Mouse (Mus musculus) lung, embryonic 14.5 days (tissue): ENCODE measurements around the gene Pced1a. TPM values are rescaled to one million over a fixed set of nuclear protein-coding genes. Genes with fewer than 3 reads are reported as not detected.

Source experiments
- ATAC-seq: fragments of 200-750 bp; cut with Nextera tagmentation; 2 replicates; pipeline ENCODE4 v1.8.0; 2017; ENCODE audit warnings: mild to moderate bottlenecking, moderate TSS enrichment, moderate library complexity; ENCODE audit not compliant: insufficient read depth
- DNase-seq: peaks from one replicate; pipeline ENCODE4 v3.0.0-alpha.2; 2015
- H3K27ac ChIP-seq: fragments of 300-500 bp; sonication (generic); 2 replicates; pipeline ENCODE4 v1.5.1; 2014; ENCODE audit warnings: low read depth, mild to moderate bottlenecking, moderate library complexity
- H3K27me3 ChIP-seq: fragments of 300-500 bp; sonication (generic); 2 replicates; pipeline ENCODE4 v1.6.1; 2014; ENCODE audit warnings: low read length, control low read depth; ENCODE audit not compliant: insufficient read depth
- H3K36me3 ChIP-seq: fragments of 300-500 bp; sonication (generic); 2 replicates; pipeline ENCODE4 v1.6.1; 2014; ENCODE audit warnings: control low read depth; ENCODE audit not compliant: insufficient read depth
- H3K4me1 ChIP-seq: fragments of 300-500 bp; sonication (generic); 2 replicates; pipeline ENCODE4 v1.6.1; 2014; ENCODE audit warnings: antibody characterized with exemption, control low read depth; ENCODE audit not compliant: insufficient read depth
- H3K4me2 ChIP-seq: fragments of 300-500 bp; sonication (generic); 2 replicates; pipeline ENCODE4 v1.6.1; 2014; ENCODE audit warnings: mild to moderate bottlenecking
- H3K4me3 ChIP-seq: fragments of 300-500 bp; sonication (generic); 2 replicates; pipeline ENCODE4 v1.5.1; 2014; ENCODE audit warnings: low read depth, low read length
- H3K9ac ChIP-seq: fragments of 300-500 bp; sonication (generic); 2 replicates; pipeline ENCODE4 v1.6.1; 2014
- H3K9me3 ChIP-seq: fragments of 300-500 bp; sonication (generic); 2 replicates; pipeline ENCODE4 v1.6.1; 2016; ENCODE audit warnings: low read depth, low read length, control low read depth
- CTCF ChIP-seq: IDR thresholded peaks from 2 replicates; pipeline ENCODE4 v1.5.1; 2016; ENCODE audit warnings: antibody characterized with exemption, low read depth
- WGBS: fragments of 180-500 bp; shearing (Covaris S2); extraction: QIAGEN DNeasy Blood & Tissue Kit; methylation state at CpG from one replicate; pipeline ENCODE4 v1.1.7; 2014; 5-methylcytosine and 5-hydroxymethylcytosine counted together
- polyA plus RNA-seq: library from polyadenylated mRNA; unstranded; fragments of >200 nt; fragmentation: Nextera tagmentation; extraction: Ambion mirVana; gene quantifications from 2 replicates; pipeline ENCODE4 v1.2.1, GENCODE M21; 2014

Gene Pced1a
- polyA plus RNA-seq, 1 experiment from 2014 or later = 13.5 TPM

GRCm38 (mm10) chr2:130457871-130458270 is 33.4 kb upstream of the Pced1a start:
- Histone ChIP-seq H3K27me3 (no peaks in the 10 kb centered on the region), H3K9ac (no peak overlapping the region), H3K9me3 (no peaks in the 10 kb centered on the region), H3K4me3 (no peak overlapping the region), H3K36me3 (no peaks in the 10 kb centered on the region), H3K27ac (no peak overlapping the region), H3K4me1 (no peaks in the 10 kb centered on the region), H3K4me2 (no peak overlapping the region)
- TF ChIP-seq CTCF = no peak
- WGBS = 84% methylated on average over 3 of the region's 3 CpGs
- ATAC-seq (no peak), DNase-seq (no peak)

GRCm38 (mm10) chr2:130454748-130455370 is 30.4 kb upstream of the Pced1a start:
- ATAC-seq = no peak
- H3K27me3 ChIP-seq = no peaks in the 10 kb centered on the region
- H3K27ac ChIP-seq = no peak overlapping the region
- no peak for DNase-seq
- WGBS = 61% methylated on average over 6 of the region's 6 CpGs
- H3K36me3 ChIP-seq = no peaks in the 10 kb centered on the region
- no peaks in the 10 kb centered on the region for H3K9me3 ChIP-seq
- no peak for TF ChIP-seq CTCF
- H3K4me2 ChIP-seq = no peak overlapping the region
- H3K4me3 ChIP-seq = no peak overlapping the region
- H3K9ac ChIP-seq = no peak overlapping the region
- H3K4me1 ChIP-seq = no peaks in the 10 kb centered on the region; the same call in 1 of the 2 replicates

GRCm38 (mm10) chr2:130453421-130453820 is 28.9 kb upstream of the Pced1a start:
- Histone ChIP-seq H3K27ac (no peak overlapping the region), H3K4me3 (no peak overlapping the region), H3K9ac (no peak overlapping the region), H3K27me3 (no peaks in the 10 kb centered on the region), H3K36me3 (no peaks in the 10 kb centered on the region), H3K9me3 (no peaks in the 10 kb centered on the region), H3K4me2 (0 out of 2 replicates have a peak overlapping the region, but pooled peaks have one; percentile 7), H3K4me1 (peaks cover 4% of the 10 kb centered on the region; the same call in 1 of the 2 replicates)
- TF ChIP-seq CTCF = no peak
- no peak for ATAC-seq
- 55% methylated on average over 6 of the region's 6 CpGs for WGBS
- no peak for DNase-seq

- no peak overlapping the region for H3K9ac ChIP-seq
- no peaks in the 10 kb centered on the region for H3K36me3 ChIP-seq
- H3K9me3 ChIP-seq = no peaks in the 10 kb centered on the region
- no peak overlapping the region for H3K4me3 ChIP-seq
- H3K4me1 ChIP-seq = peaks cover 4% of the 10 kb centered on the region; the same call in 1 of the 2 replicates
- H3K4me2 ChIP-seq = no peak overlapping the region
- DNase-seq (no peak), ATAC-seq (no peak)
- 59% methylated on average over 2 of the region's 2 CpGs for WGBS
- no peak for TF ChIP-seq CTCF
- no peaks in the 10 kb centered on the region for H3K27me3 ChIP-seq
- no peak overlapping the region for H3K27ac ChIP-seq
These were observed 27.8 kb upstream of the Pced1a start for GRCm38 (mm10) chr2:130452266-130452665.

- TF ChIP-seq CTCF = no peak
- H3K4me1 ChIP-seq = peaks cover 4% of the 10 kb centered on the region; the same call in 1 of the 2 replicates
- H3K27me3 ChIP-seq = no peaks in the 10 kb centered on the region
- H3K9me3 ChIP-seq = no peaks in the 10 kb centered on the region
- H3K36me3 ChIP-seq = no peaks in the 10 kb centered on the region
- peak overlapping the region; percentile 79 for H3K4me2 ChIP-seq
- 62% methylated on average over 3 of the region's 3 CpGs for WGBS
- H3K27ac ChIP-seq = no peak overlapping the region
- no peak for ATAC-seq
- no peak for DNase-seq
- no peak overlapping the region for H3K4me3 ChIP-seq
- no peak overlapping the region for H3K9ac ChIP-seq
These were observed 27.2 kb upstream of the Pced1a start for GRCm38 (mm10) chr2:130451727-130452090.

- H3K9me3 ChIP-seq = no peaks in the 10 kb centered on the region
- TF ChIP-seq CTCF = no peak
- H3K9ac ChIP-seq = peak overlapping the region; percentile 77
- H3K4me2 ChIP-seq = peak overlapping the region; percentile 79
- peak overlapping the region; percentile 82 for H3K4me3 ChIP-seq
- no peaks in the 10 kb centered on the region for H3K36me3 ChIP-seq
- peaks cover 4% of the 10 kb centered on the region; the same call in 1 of the 2 replicates for H3K4me1 ChIP-seq
- H3K27ac ChIP-seq = no peak overlapping the region
- ATAC-seq (no peak), DNase-seq (no peak)
- no peaks in the 10 kb centered on the region for H3K27me3 ChIP-seq
- WGBS = 59% methylated on average over 14 of the region's 14 CpGs
These were observed 26.7 kb upstream of the Pced1a start for GRCm38 (mm10) chr2:130451086-130451726.

- no peak for TF ChIP-seq CTCF
- under 1% methylated on average over 43 of the region's 47 CpGs for WGBS
- Histone ChIP-seq H3K4me1 (peaks cover 4% of the 10 kb centered on the region; the same call in 1 of the 2 replicates), H3K4me3 (peak overlapping the region; percentile 82), H3K9ac (peak overlapping the region; percentile 77), H3K9me3 (no peaks in the 10 kb centered on the region), H3K4me2 (peak overlapping the region; percentile 79), H3K36me3 (no peaks in the 10 kb centered on the region), H3K27me3 (no peaks in the 10 kb centered on the region), H3K27ac (peak overlapping the region; percentile 67; the same call in 1 of the 2 replicates)
- peak; percentile 73 for DNase-seq
- ATAC-seq = peak; percentile 85
These were observed 25.9 kb upstream of the Pced1a start for GRCm38 (mm10) chr2:130450434-130450796.
